Mouse (Mus musculus) kidney, adult 2 months (tissue): ENCODE measurements at regions not wholly inside any gene's neighbourhood (a gene's known extent, or its start where the extent isn't known, plus 50 kb on each side); places are given as distances from the start of the nearest gene placed in this dataset.

Source experiments
- CTCF ChIP-seq: fragments of 200-500 bp; conservative IDR thresholded peaks from 2 replicates; pipeline ENCODE4 v1.5.1; 2011; ENCODE audit warnings: low read depth, mild to moderate bottlenecking, control low read depth, low read length, moderate library complexity, mixed read lengths; ENCODE audit not compliant: insufficient read depth, insufficient read length
- POLR2A ChIP-seq: fragments of 200-500 bp; IDR thresholded peaks from one replicate; pipeline ENCODE4 v1.6.1; 2011; ENCODE audit warnings: low read depth, low read length, control low read depth

GRCm38 (mm10) chr16:24341736-24342135 is 51.6 kb upstream of the Lpp start:
- no peak for TF ChIP-seq CTCF
- no peak for TF ChIP-seq POLR2A
